ENCODE assay signal across 8 mouse cellular contexts in genomic region chr17:28420229-28421051, GRCm38 (mm10). TPM values are rescaled to one million over a fixed set of nuclear protein-coding genes. Genes with fewer than 3 reads are reported as not detected.
DNase-seq lines count a peak whose midpoint lies in the region; ATAC-seq and TF ChIP-seq lines count a peak whose summit lies in the region.

No protein-coding gene starts in this region.

- no peak overlapping the region for H3K4me2 ChIP-seq in intestine, postnatal 0 days (replicated peaks; ENCODE audit: low read depth)

- H3K4me1 ChIP-seq in liver, adult 2 months (ENCODE audit: control insufficient read depth, insufficient read depth, low read length) = peaks cover 16% of the 10 kb centered on the region
- H3K4me1 ChIP-seq in intestine, postnatal 0 days (replicated peaks; ENCODE audit: control insufficient read depth, insufficient read depth, low read length) = no peaks in the 10 kb centered on the region

- no peak overlapping the region for H3K4me3 ChIP-seq in liver, adult 2 months (ENCODE audit: insufficient read depth, low read depth, low read length)
- no peak overlapping the region for H3K4me3 ChIP-seq in intestine, postnatal 0 days (ENCODE audit: low read depth, low read length)

- DNase-seq in liver, adult 2 months (ENCODE audit: extremely low read depth, low read depth, low spot score) = peak; percentile 80
- no peak for DNase-seq in liver
- DNase-seq in gastrocnemius, adult 8-10 months (ENCODE audit: low spot score in 2 of 2) = peak; percentile 55 to 73
- DNase-seq in naive thymus-derived CD4-positive, alpha-beta T cell, adult 2 months (ENCODE audit: low read depth) = peak; percentile 25
- DNase-seq in neural tube, embryonic 10.5 days (ENCODE audit: extremely low spot score, low spot score) = no peak
- no peak for DNase-seq in retina, embryonic 14.5 days (ENCODE audit: low spot score)
- no peak for DNase-seq in right cerebral cortex, postnatal 10 days (ENCODE audit: low spot score in 2 of 2)

- no peaks in the 10 kb centered on the region for H3K27me3 ChIP-seq in liver, adult 2 months (ENCODE audit: control insufficient read depth, insufficient read depth, low read length)
- no peaks in the 10 kb centered on the region for H3K27me3 ChIP-seq in intestine, postnatal 0 days (replicated peaks; ENCODE audit: control insufficient read depth, insufficient read depth, low read length)

- TF ChIP-seq POLR2A in liver, adult 2 months (IDR thresholded peaks at IDR 0.05; ENCODE audit: extremely low read depth, insufficient read depth, low read length) = no peak

- ATAC-seq in intestine, postnatal 0 days = no peak

- no peaks in the 10 kb centered on the region for H3K79me2 ChIP-seq in liver, adult 2 months (ENCODE audit: control insufficient read depth, insufficient read depth, low read length)

- peak overlapping the region; percentile 77 for H3K27ac ChIP-seq in liver, adult 2 months (replicated peaks; ENCODE audit: insufficient read depth, low read depth, low read length)
- peak overlapping the region; percentile 57 for H3K27ac ChIP-seq in intestine, postnatal 0 days (ENCODE audit: low read depth, low read length)

- WGBS in liver, adult 2 months = 37% methylated on average over 12 of the region's 12 CpGs
- WGBS in intestine, postnatal 0 days = 45% methylated on average over 12 of the region's 12 CpGs

- peak overlapping the region; percentile 60 for H3K9ac ChIP-seq in liver, adult 2 months (ENCODE audit: low read depth, low read length)
- no peak overlapping the region for H3K9ac ChIP-seq in intestine, postnatal 0 days (ENCODE audit: low read depth, low read length)

- peaks cover 31% of the 10 kb centered on the region for H3K36me3 ChIP-seq in liver, adult 2 months (ENCODE audit: control insufficient read depth, insufficient read depth, low read length)
- H3K36me3 ChIP-seq in intestine, postnatal 0 days (ENCODE audit: control insufficient read depth, insufficient read depth) = peaks cover 12% of the 10 kb centered on the region

- H3K9me3 ChIP-seq in intestine, postnatal 0 days (ENCODE audit: control insufficient read depth) = no peaks in the 10 kb centered on the region

- TF ChIP-seq CTCF in liver, adult 2 months (IDR thresholded peaks at IDR 0.05; ENCODE audit: low read depth, low read length) = no peak
- TF ChIP-seq CTCF in intestine, postnatal 0 days (IDR thresholded peaks at IDR 0.05; ENCODE audit: low read depth) = no peak

RNA-seq across cellular contexts. Expression of gene Tulp1, which starts 55.4 kb away (rescaled TPM):
- total RNA-seq in liver, adult 2 months (2014; rRNA removed) = not detected in 2 replicates
- polyA plus RNA-seq in liver, adult 2 months (2012; rRNA removed) = not detected in 2 replicates
- not detected for total RNA-seq in gastrocnemius, adult 8-10 months (2022)
- 1.2 and 1.4 TPM in 2 replicates for polyA plus RNA-seq in intestine, postnatal 0 days (2015; fragmentation: Nextera tagmentation; extraction: Ambion mirVana)

Comparison
In these comparisons a context has a peak if more than half of its experiments do, and no peak if none do; other contexts are left out.
1. DNase-seq: peak in liver, adult 2 months (single experiment), gastrocnemius, adult 8-10 months (2 of 2) and naive thymus-derived CD4-positive, alpha-beta T cell, adult 2 months (single experiment); none in liver (single experiment), neural tube, embryonic 10.5 days (single experiment), retina, embryonic 14.5 days (single experiment) and right cerebral cortex, postnatal 10 days (0 of 2).